Mouse (Mus musculus) testis, adult 2 months (tissue): ENCODE data around the gene Mmel1. TPM values are rescaled to one million over a fixed set of nuclear protein-coding genes. Genes with fewer than 3 reads are reported as not detected.

Experiments
- H3K27ac ChIP-seq: fragments of 200-500 bp; 2 replicates; pipeline ENCODE4 v1.5.1; 2012; ENCODE audit warnings: low read depth, low read length; ENCODE audit not compliant: control insufficient read depth, insufficient read depth
- H3K27me3 ChIP-seq: fragments of 200-500 bp; 2 replicates; pipeline ENCODE4 v1.6.1; 2012; ENCODE audit warnings: mild to moderate bottlenecking, low read length, moderate library complexity; ENCODE audit not compliant: control insufficient read depth, insufficient read depth
- H3K36me3 ChIP-seq: fragments of 200-500 bp; 2 replicates; pipeline ENCODE4 v1.6.1; 2012; ENCODE audit warnings: mild to moderate bottlenecking, low read length; ENCODE audit not compliant: control insufficient read depth, insufficient read depth
- H3K4me1 ChIP-seq: fragments of 200-500 bp; 2 replicates; pipeline ENCODE4 v1.6.1; 2012; ENCODE audit warnings: low read length; ENCODE audit not compliant: control insufficient read depth, insufficient read depth
- H3K4me3 ChIP-seq: fragments of 200-500 bp; 2 replicates; pipeline ENCODE4 v1.5.1; 2012; ENCODE audit warnings: low read depth, mild to moderate bottlenecking, low read length, moderate library complexity, mixed read lengths; ENCODE audit not compliant: control insufficient read depth
- CTCF ChIP-seq: fragments of 200-500 bp; IDR thresholded peaks from 2 replicates; pipeline ENCODE4 v1.5.1; 2012; ENCODE audit warnings: low read depth, mild to moderate bottlenecking, inconsistent platforms, low read length, moderate library complexity; ENCODE audit not compliant: control insufficient read depth, insufficient read depth, insufficient replicate concordance
- POLR2A ChIP-seq: fragments of 200-500 bp; IDR thresholded peaks from 2 replicates; pipeline ENCODE4 v1.6.1; 2012; ENCODE audit warnings: low read depth, mild to moderate bottlenecking, inconsistent platforms, low read length, moderate library complexity; ENCODE audit not compliant: control insufficient read depth
- polyA plus RNA-seq: library from polyadenylated mRNA; depleted of rRNA; stranded (reverse); fragments of >200 nt; gene quantifications from 2 replicates; pipeline ENCODE4 v1.2.3, GENCODE M21; 2012

The Mmel1 gene
- polyA plus RNA-seq, 1 experiment, result 111 TPM

- Histone ChIP-seq H3K27ac (no peak overlapping the region), H3K4me3 (no peak overlapping the region), H3K4me1 (peaks cover 6% of the 10 kb centered on the region; the same call in 1 of the 2 replicates), H3K36me3 (no peaks in the 10 kb centered on the region), H3K27me3 (no peaks in the 10 kb centered on the region)
- TF ChIP-seq POLR2A (no peak), CTCF (no peak)
Observed at GRCm38 (mm10) chr4:154885416-154885815, 16.0 kb downstream of the Mmel1 start.

- Histone ChIP-seq H3K36me3 (no peaks in the 10 kb centered on the region), H3K4me3 (no peak overlapping the region), H3K27ac (no peak overlapping the region), H3K4me1 (peaks cover under 1% of the 10 kb centered on the region; the same call in 1 of the 2 replicates), H3K27me3 (no peaks in the 10 kb centered on the region)
- TF ChIP-seq POLR2A (no peak), CTCF (no peak)
Observed at GRCm38 (mm10) chr4:154886876-154887592, 17.6 kb downstream of the Mmel1 start.

DNA sequence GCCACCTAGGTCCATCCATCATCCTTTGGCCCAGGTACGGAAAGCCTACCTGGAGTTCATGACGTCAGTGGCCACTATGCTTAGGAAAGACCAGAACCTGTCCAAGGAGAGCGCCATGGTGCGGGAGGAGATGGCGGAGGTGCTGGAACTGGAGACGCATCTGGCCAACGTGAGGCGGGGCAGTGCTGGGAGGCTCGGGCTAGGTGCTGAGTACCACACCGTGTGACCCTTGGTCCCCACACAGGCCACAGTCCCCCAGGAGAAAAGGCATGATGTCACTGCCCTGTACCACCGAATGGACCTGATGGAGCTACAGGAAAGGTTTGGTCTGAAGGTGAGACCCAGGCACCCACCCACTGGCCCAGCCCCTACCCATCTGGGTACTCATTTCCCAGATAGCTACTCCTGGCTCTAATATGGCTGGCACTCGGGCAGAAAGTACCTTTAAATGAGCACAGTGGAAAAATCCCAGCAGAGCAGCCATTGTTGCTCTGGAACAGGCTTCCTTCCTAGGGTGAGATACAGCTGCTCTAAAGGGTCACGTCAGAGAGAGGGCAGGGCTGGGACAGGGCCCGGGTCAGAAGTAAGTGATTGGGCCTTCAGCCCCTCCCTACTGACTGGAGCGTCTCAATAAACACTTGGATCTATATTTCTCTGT, 18.3 kb downstream of the Mmel1 start:
- Histone ChIP-seq H3K27ac (no peak overlapping the region), H3K36me3 (no peaks in the 10 kb centered on the region), H3K27me3 (no peaks in the 10 kb centered on the region), H3K4me3 (no peak overlapping the region), H3K4me1 (no peaks in the 10 kb centered on the region)
- TF ChIP-seq POLR2A (no peak), CTCF (no peak)

GRCm38 (mm10) chr4:154890887-154891286, 21.5 kb downstream of the Mmel1 start:
- H3K27me3 ChIP-seq, result no peaks in the 10 kb centered on the region
- H3K4me1 ChIP-seq, result no peaks in the 10 kb centered on the region
- no peak for TF ChIP-seq POLR2A
- TF ChIP-seq CTCF, result no peak
- H3K4me3 ChIP-seq, result no peak overlapping the region
- H3K36me3 ChIP-seq, result no peaks in the 10 kb centered on the region
- H3K27ac ChIP-seq, result no peak overlapping the region

GRCm38 (mm10) chr4:154895549-154895948, 26.2 kb downstream of the Mmel1 start:
- no peak overlapping the region for H3K4me3 ChIP-seq
- peaks cover 4% of the 10 kb centered on the region for H3K4me1 ChIP-seq
- H3K27me3 ChIP-seq, result no peaks in the 10 kb centered on the region
- TF ChIP-seq CTCF (no peak), POLR2A (no peak)
- H3K27ac ChIP-seq, result no peak overlapping the region
- no peaks in the 10 kb centered on the region for H3K36me3 ChIP-seq

DNA sequence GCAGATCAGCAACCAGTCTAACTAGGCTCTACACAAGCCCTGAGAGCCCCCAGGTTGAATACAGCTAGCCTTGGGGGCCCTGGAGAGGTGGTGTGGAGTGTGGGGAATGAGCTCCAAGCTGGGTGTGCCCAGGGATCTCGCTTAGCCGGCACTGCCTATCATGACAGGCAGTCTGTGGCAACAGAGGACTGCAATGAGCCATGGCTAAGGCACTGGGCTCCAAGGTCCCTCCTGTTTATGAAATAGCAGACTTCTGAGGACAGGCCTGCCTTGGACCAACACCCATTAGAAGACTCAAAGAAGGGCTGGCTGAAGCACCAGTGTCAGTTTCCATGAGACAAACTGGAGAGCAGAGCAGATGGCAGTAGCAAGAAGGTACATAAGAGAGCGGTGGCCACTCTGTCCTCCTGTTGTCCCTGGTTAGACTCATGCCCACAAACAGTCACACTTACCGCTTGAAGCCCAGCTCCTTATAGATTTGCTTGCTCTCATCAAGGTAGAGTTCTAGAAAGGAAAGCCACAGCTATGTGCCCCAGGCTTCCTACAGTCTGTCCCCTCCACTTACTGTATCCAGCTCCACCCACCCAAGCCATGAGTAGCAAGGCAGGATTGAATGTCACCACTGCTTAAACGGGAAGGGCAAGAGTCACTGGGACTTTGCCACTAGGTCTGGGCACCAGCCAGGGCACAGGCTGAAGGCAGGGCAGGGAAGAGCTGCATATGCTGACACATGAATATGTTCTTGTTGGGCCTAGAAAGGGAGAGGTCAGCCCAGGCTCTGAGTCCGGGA, 28.5 kb downstream of the Mmel1 start:
- no peak overlapping the region for H3K4me3 ChIP-seq
- H3K36me3 ChIP-seq, result no peaks in the 10 kb centered on the region
- H3K27ac ChIP-seq, result no peak overlapping the region
- H3K27me3 ChIP-seq, result no peaks in the 10 kb centered on the region
- TF ChIP-seq CTCF (no peak), POLR2A (no peak)
- peaks cover 4% of the 10 kb centered on the region for H3K4me1 ChIP-seq
